ENCODE assay signal across 51 mouse cellular contexts in genomic region chr9:123956892-123957291, GRCm38 (mm10). TPM values are rescaled to one million over a fixed set of nuclear protein-coding genes. Genes with fewer than 3 reads are reported as not detected.
"Had no signal": no experiment of that assay in that cellular context is flagged by ENCODE, and none has a peak within 500 bp of the region (broad histone marks: within the 10 kb centered on the region; RNA-seq: fewer than 3 reads in every experiment).

No protein-coding gene starts in this region.

- H3K36me3 ChIP-seq: heart, embryonic 10.5 days; heart, embryonic 12.5 days; heart, embryonic 13.5 days; heart, embryonic 15.5 days; hindbrain, embryonic 10.5 days; hindbrain, embryonic 12.5 days; hindbrain, embryonic 13.5 days; hindbrain, embryonic 15.5 days; intestine, embryonic 15.5 days; kidney, embryonic 15.5 days had no signal

- H3K9me3 ChIP-seq: heart, embryonic 10.5 days; heart, embryonic 12.5 days; heart, embryonic 13.5 days; heart, embryonic 15.5 days; hindbrain, embryonic 10.5 days; hindbrain, embryonic 12.5 days; hindbrain, embryonic 13.5 days; hindbrain, embryonic 15.5 days; intestine, embryonic 15.5 days; kidney, embryonic 15.5 days had no signal

- H3K9ac ChIP-seq: heart, embryonic 12.5 days; heart, embryonic 13.5 days; heart, embryonic 15.5 days; hindbrain, embryonic 12.5 days; hindbrain, embryonic 13.5 days; hindbrain, embryonic 14.5 days; hindbrain, embryonic 15.5 days; intestine, embryonic 15.5 days; kidney, embryonic 15.5 days had no signal

- H3K27me3 ChIP-seq: heart, embryonic 12.5 days; heart, embryonic 13.5 days; heart, embryonic 15.5 days; hindbrain, embryonic 12.5 days; hindbrain, embryonic 13.5 days; hindbrain, embryonic 15.5 days; intestine, embryonic 15.5 days; kidney, embryonic 15.5 days had no signal

- H3K4me2 ChIP-seq: heart, embryonic 11.5 days; heart, embryonic 12.5 days; heart, embryonic 13.5 days; heart, embryonic 15.5 days; hindbrain, embryonic 12.5 days; hindbrain, embryonic 13.5 days; hindbrain, embryonic 14.5 days; hindbrain, embryonic 15.5 days; intestine, embryonic 15.5 days; kidney, embryonic 15.5 days had no signal

- H3K4me1 ChIP-seq: heart, embryonic 10.5 days; heart, embryonic 12.5 days; heart, embryonic 13.5 days; heart, embryonic 15.5 days; hindbrain, embryonic 10.5 days; hindbrain, embryonic 12.5 days; hindbrain, embryonic 13.5 days; hindbrain, embryonic 15.5 days; intestine, embryonic 15.5 days; kidney, embryonic 15.5 days had no signal

- ATAC-seq: hindbrain, embryonic 16.5 days; hindbrain, postnatal 0 days; inflammation-experienced regulatory T-cells, adult 6 months; intestine, embryonic 15.5 days; intestine, embryonic 16.5 days; intestine, postnatal 0 days had no signal

- H3K4me3 ChIP-seq: heart, embryonic 10.5 days; heart, embryonic 12.5 days; heart, embryonic 13.5 days; heart, embryonic 15.5 days; hindbrain, embryonic 10.5 days; hindbrain, embryonic 12.5 days; hindbrain, embryonic 13.5 days; hindbrain, embryonic 15.5 days; intestine, embryonic 15.5 days; kidney, embryonic 15.5 days; layer of hippocampus, adult 2 months had no signal

- H3K27ac ChIP-seq: heart, embryonic 10.5 days; heart, embryonic 13.5 days; heart, embryonic 15.5 days; hindbrain, embryonic 10.5 days; hindbrain, embryonic 12.5 days; hindbrain, embryonic 13.5 days; hindbrain, embryonic 14.5 days; hindbrain, embryonic 15.5 days; hindbrain, postnatal 0 days; intestine, embryonic 15.5 days; kidney, embryonic 15.5 days; kidney, postnatal 0 days; layer of hippocampus, adult 2 months had no signal

- DNase-seq: heart, postnatal 10 days; heart, postnatal 14 days; heart, postnatal 36 days; heart, postnatal 4 days; kidney, adult 11 months; kidney, adult 18-20 months; kidney, adult 2 months; kidney, adult 8-10 months; kidney, adult 9 months; kidney, postnatal 10 days; kidney, postnatal 14 days; kidney, postnatal 25 days; kidney, postnatal 36 days; kidney, postnatal 4 days; layer of hippocampus, adult 9-11 months; layer of hippocampus, postnatal 36 days had no signal

RNA-seq across cellular contexts. Expression of gene Ccr1l1, which starts 21.3 kb away (rescaled TPM):
- total RNA-seq: heart, adult 8-10 months; heart, postnatal 10 days; heart, postnatal 14 days; heart, postnatal 25 days; heart, postnatal 36 days; heart, postnatal 4 days; hematopoietic stem cell, adult 5-6 weeks; hindbrain, postnatal 0 days; layer of hippocampus, adult 18-20 months; layer of hippocampus, adult 2 months; layer of hippocampus, adult 8-10 months; layer of hippocampus, postnatal 10 days; layer of hippocampus, postnatal 14 days; layer of hippocampus, postnatal 25 days; layer of hippocampus, postnatal 36 days had no signal
- polyA plus RNA-seq: heart, embryonic 10.5 days; heart, embryonic 11.5 days; heart, embryonic 12.5 days; heart, embryonic 13.5 days; heart, embryonic 14.5 days; heart, embryonic 15.5 days; heart, embryonic 16.5 days; heart, postnatal 0 days; hindbrain, embryonic 10.5 days; hindbrain, embryonic 11.5 days; hindbrain, embryonic 12.5 days; hindbrain, embryonic 13.5 days; hindbrain, embryonic 14.5 days; hindbrain, embryonic 15.5 days; hindbrain, embryonic 16.5 days; hindbrain, postnatal 0 days; inflammation-experienced regulatory T-cells, adult 6 months; intestine, embryonic 14.5 days; intestine, embryonic 15.5 days; intestine, embryonic 16.5 days; intestine, postnatal 0 days; kidney, embryonic 14.5 days; kidney, embryonic 15.5 days; kidney, embryonic 16.5 days; kidney, postnatal 0 days; large intestine, adult 2 months had no signal
